Mouse (Mus musculus): ENCODE measurements at regions not wholly inside any gene's neighbourhood (a gene's known extent, or its start where the extent isn't known, plus 50 kb on each side); places are given as distances from the start of the nearest gene placed in this dataset.

GRCm38 (mm10) chr8:10891906-10892305 lies 116.4 kb downstream of the Irs2 start:
- WGBS, result 95% methylated on average over 2 of the region's 2 CpGs
- no peak overlapping the region for H3K9ac ChIP-seq (replicated peaks; ENCODE audit: low read length)
- no peak for ATAC-seq (replicated peaks; ENCODE audit: insufficient number of reproducible peaks, low FRiP score, low TSS enrichment, low read depth)
- H3K27ac ChIP-seq (replicated peaks; ENCODE audit: low read depth, low read length), result no peak overlapping the region
- no peak for DNase-seq (ENCODE audit: low spot score)
- H3K9me3 ChIP-seq (replicated peaks; ENCODE audit: control insufficient read depth, low read length), result no peaks in the 10 kb centered on the region
- no peaks in the 10 kb centered on the region for H3K27me3 ChIP-seq (ENCODE audit: control insufficient read depth, insufficient read depth, low read length)
- no peak overlapping the region for H3K4me3 ChIP-seq (ENCODE audit: low read depth, low read length)
- H3K4me1 ChIP-seq (ENCODE audit: control insufficient read depth, insufficient read depth, low read length), result no peaks in the 10 kb centered on the region
- H3K4me2 ChIP-seq (ENCODE audit: low read depth, low read length), result no peak overlapping the region
- no peaks in the 10 kb centered on the region for H3K36me3 ChIP-seq (replicated peaks; ENCODE audit: control insufficient read depth, insufficient read depth, low read depth, low read length)

- H3K27me3 ChIP-seq (ENCODE audit: control insufficient read depth, insufficient read depth, low read length), result no peaks in the 10 kb centered on the region
- H3K4me2 ChIP-seq (ENCODE audit: low read depth, low read length), result no peak overlapping the region
- no peak overlapping the region for H3K9ac ChIP-seq (replicated peaks; ENCODE audit: low read length)
- no peaks in the 10 kb centered on the region for H3K9me3 ChIP-seq (replicated peaks; ENCODE audit: control insufficient read depth, low read length)
- DNase-seq (ENCODE audit: low spot score) (no peak), ATAC-seq (replicated peaks; ENCODE audit: insufficient number of reproducible peaks, low FRiP score, low TSS enrichment, low read depth) (no peak)
- 85% methylated on average over 5 of the region's 5 CpGs for WGBS
- no peak overlapping the region for H3K27ac ChIP-seq (replicated peaks; ENCODE audit: low read depth, low read length)
- H3K36me3 ChIP-seq (replicated peaks; ENCODE audit: control insufficient read depth, insufficient read depth, low read depth, low read length), result no peaks in the 10 kb centered on the region
- H3K4me3 ChIP-seq (ENCODE audit: low read depth, low read length), result no peak overlapping the region
- no peaks in the 10 kb centered on the region for H3K4me1 ChIP-seq (ENCODE audit: control insufficient read depth, insufficient read depth, low read length)
Observed at GRCm38 (mm10) chr8:10891440-10891839, 116.8 kb downstream of the Irs2 start.

GRCm38 (mm10) chr8:10885452-10885851 lies 122.8 kb downstream of the Irs2 start:
- no peaks in the 10 kb centered on the region for H3K9me3 ChIP-seq (replicated peaks; ENCODE audit: control insufficient read depth, low read length)
- no peaks in the 10 kb centered on the region for H3K4me1 ChIP-seq (ENCODE audit: control insufficient read depth, insufficient read depth, low read length)
- no peak overlapping the region for H3K9ac ChIP-seq (replicated peaks; ENCODE audit: low read length)
- no peak overlapping the region for H3K4me2 ChIP-seq (ENCODE audit: low read depth, low read length)
- no peak for DNase-seq (ENCODE audit: low spot score)
- no peak overlapping the region for H3K27ac ChIP-seq (replicated peaks; ENCODE audit: low read depth, low read length)
- no peak overlapping the region for H3K4me3 ChIP-seq (ENCODE audit: low read depth, low read length)
- ATAC-seq (replicated peaks; ENCODE audit: insufficient number of reproducible peaks, low FRiP score, low TSS enrichment, low read depth), result no peak
- WGBS, result 90% methylated on average over 3 of the region's 3 CpGs
- no peaks in the 10 kb centered on the region; the same call in 1 of the 2 replicates for H3K27me3 ChIP-seq (ENCODE audit: control insufficient read depth, insufficient read depth, low read length)
- no peaks in the 10 kb centered on the region for H3K36me3 ChIP-seq (replicated peaks; ENCODE audit: control insufficient read depth, insufficient read depth, low read depth, low read length)

GRCm38 (mm10) chr8:10883418-10883817 lies 124.8 kb downstream of the Irs2 start:
- ATAC-seq (replicated peaks; ENCODE audit: insufficient number of reproducible peaks, low FRiP score, low TSS enrichment, low read depth), result no peak
- no peak overlapping the region for H3K4me2 ChIP-seq (ENCODE audit: low read depth, low read length)
- no peaks in the 10 kb centered on the region for H3K4me1 ChIP-seq (ENCODE audit: control insufficient read depth, insufficient read depth, low read length)
- no peaks in the 10 kb centered on the region for H3K36me3 ChIP-seq (replicated peaks; ENCODE audit: control insufficient read depth, insufficient read depth, low read depth, low read length)
- no peak for DNase-seq (ENCODE audit: low spot score)
- no peak overlapping the region for H3K4me3 ChIP-seq (ENCODE audit: low read depth, low read length)
- H3K9me3 ChIP-seq (replicated peaks; ENCODE audit: control insufficient read depth, low read length), result no peaks in the 10 kb centered on the region
- H3K9ac ChIP-seq (replicated peaks; ENCODE audit: low read length), result no peak overlapping the region
- H3K27me3 ChIP-seq (ENCODE audit: control insufficient read depth, insufficient read depth, low read length), result no peaks in the 10 kb centered on the region; the same call in 1 of the 2 replicates
- H3K27ac ChIP-seq (replicated peaks; ENCODE audit: low read depth, low read length), result no peak overlapping the region
- WGBS, result 54% methylated on average over 7 of the region's 7 CpGs

- no peak overlapping the region for H3K4me3 ChIP-seq (ENCODE audit: low read depth, low read length)
- no peaks in the 10 kb centered on the region; the same call in 1 of the 2 replicates for H3K27me3 ChIP-seq (ENCODE audit: control insufficient read depth, insufficient read depth, low read length)
- WGBS, result 77% methylated on average over 5 of the region's 5 CpGs
- no peaks in the 10 kb centered on the region for H3K36me3 ChIP-seq (replicated peaks; ENCODE audit: control insufficient read depth, insufficient read depth, low read depth, low read length)
- H3K9me3 ChIP-seq (replicated peaks; ENCODE audit: control insufficient read depth, low read length), result no peaks in the 10 kb centered on the region
- H3K27ac ChIP-seq (replicated peaks; ENCODE audit: low read depth, low read length), result no peak overlapping the region
- no peak overlapping the region for H3K9ac ChIP-seq (replicated peaks; ENCODE audit: low read length)
- no peak overlapping the region for H3K4me2 ChIP-seq (ENCODE audit: low read depth, low read length)
- ATAC-seq (replicated peaks; ENCODE audit: insufficient number of reproducible peaks, low FRiP score, low TSS enrichment, low read depth) (no peak), DNase-seq (ENCODE audit: low spot score) (no peak)
- H3K4me1 ChIP-seq (ENCODE audit: control insufficient read depth, insufficient read depth, low read length), result no peaks in the 10 kb centered on the region
Observed at GRCm38 (mm10) chr8:10882381-10882780, 125.9 kb downstream of the Irs2 start.

- no peak for DNase-seq (ENCODE audit: low spot score)
- no peak for ATAC-seq (replicated peaks; ENCODE audit: insufficient number of reproducible peaks, low FRiP score, low TSS enrichment, low read depth)
- Histone ChIP-seq H3K9me3 (replicated peaks; ENCODE audit: control insufficient read depth, low read length) (no peaks in the 10 kb centered on the region), H3K36me3 (replicated peaks; ENCODE audit: control insufficient read depth, insufficient read depth, low read depth, low read length) (no peaks in the 10 kb centered on the region), H3K4me2 (ENCODE audit: low read depth, low read length) (no peak overlapping the region), H3K4me3 (ENCODE audit: low read depth, low read length) (no peak overlapping the region), H3K4me1 (ENCODE audit: control insufficient read depth, insufficient read depth, low read length) (no peaks in the 10 kb centered on the region), H3K9ac (replicated peaks; ENCODE audit: low read length) (no peak overlapping the region), H3K27me3 (ENCODE audit: control insufficient read depth, insufficient read depth, low read length) (no peaks in the 10 kb centered on the region; the same call in 1 of the 2 replicates), H3K27ac (replicated peaks; ENCODE audit: low read depth, low read length) (no peak overlapping the region)
- 72% methylated on average over 6 of the region's 6 CpGs for WGBS
Observed at GRCm38 (mm10) chr8:10879883-10880282, 128.4 kb downstream of the Irs2 start.

- H3K27ac ChIP-seq (replicated peaks; ENCODE audit: low read depth, low read length), result no peak overlapping the region
- H3K9ac ChIP-seq (replicated peaks; ENCODE audit: low read length), result no peak overlapping the region
- ATAC-seq (replicated peaks; ENCODE audit: insufficient number of reproducible peaks, low FRiP score, low TSS enrichment, low read depth) (no peak), DNase-seq (ENCODE audit: low spot score) (no peak)
- no peaks in the 10 kb centered on the region for H3K9me3 ChIP-seq (replicated peaks; ENCODE audit: control insufficient read depth, low read length)
- H3K36me3 ChIP-seq (replicated peaks; ENCODE audit: control insufficient read depth, insufficient read depth, low read depth, low read length), result no peaks in the 10 kb centered on the region
- no peak overlapping the region for H3K4me2 ChIP-seq (ENCODE audit: low read depth, low read length)
- no peak overlapping the region for H3K4me3 ChIP-seq (ENCODE audit: low read depth, low read length)
- no peaks in the 10 kb centered on the region; the same call in 1 of the 2 replicates for H3K27me3 ChIP-seq (ENCODE audit: control insufficient read depth, insufficient read depth, low read length)
- H3K4me1 ChIP-seq (ENCODE audit: control insufficient read depth, insufficient read depth, low read length), result no peaks in the 10 kb centered on the region
- WGBS, result 92% methylated on average over 10 of the region's 10 CpGs
Observed at GRCm38 (mm10) chr8:10879049-10879847, 129.0 kb downstream of the Irs2 start.

- H3K27me3 ChIP-seq (ENCODE audit: control insufficient read depth, insufficient read depth, low read length), result no peaks in the 10 kb centered on the region; the same call in 1 of the 2 replicates
- WGBS, result 96% methylated on average over 4 of the region's 4 CpGs
Observed at GRCm38 (mm10) chr8:10878371-10878770, 129.9 kb downstream of the Irs2 start.

More at GRCm38 (mm10) chr8:10878371-10878770, 129.9 kb downstream of the Irs2 start:
- no peaks in the 10 kb centered on the region for H3K9me3 ChIP-seq (replicated peaks; ENCODE audit: control insufficient read depth, low read length)
- H3K4me1 ChIP-seq (ENCODE audit: control insufficient read depth, insufficient read depth, low read length), result no peaks in the 10 kb centered on the region
- H3K4me3 ChIP-seq (ENCODE audit: low read depth, low read length), result no peak overlapping the region
- no peak overlapping the region for H3K9ac ChIP-seq (replicated peaks; ENCODE audit: low read length)
- ATAC-seq (replicated peaks; ENCODE audit: insufficient number of reproducible peaks, low FRiP score, low TSS enrichment, low read depth), result no peak
- H3K36me3 ChIP-seq (replicated peaks; ENCODE audit: control insufficient read depth, insufficient read depth, low read depth, low read length), result no peaks in the 10 kb centered on the region
- H3K4me2 ChIP-seq (ENCODE audit: low read depth, low read length), result no peak overlapping the region
- DNase-seq (ENCODE audit: low spot score), result no peak
- H3K27ac ChIP-seq (replicated peaks; ENCODE audit: low read depth, low read length), result no peak overlapping the region
